In the genomic region with DNA sequence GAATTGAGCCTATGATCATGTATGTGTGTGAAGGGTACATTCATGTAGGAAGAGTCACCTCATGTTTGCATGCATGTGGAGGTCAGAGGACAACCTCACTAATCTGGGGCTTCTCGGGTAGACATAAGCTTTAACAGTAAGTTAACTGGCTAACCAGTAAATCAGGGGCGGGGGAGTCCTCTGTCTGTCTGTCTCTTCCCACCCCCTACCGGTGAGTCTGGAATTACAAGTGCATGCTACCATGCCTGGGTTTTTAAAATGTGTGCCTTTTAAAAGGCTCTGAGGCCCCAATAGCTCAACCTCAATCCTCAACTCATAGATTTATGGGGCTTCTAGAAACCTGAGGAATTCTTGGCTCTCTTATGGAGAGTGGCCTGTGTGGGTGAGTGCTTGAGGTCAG, we compare ENCODE assay signal across 11 mouse cellular contexts. TPM values are rescaled to one million over a fixed set of nuclear protein-coding genes. Genes with fewer than 3 reads are reported as not detected.
DNase-seq lines count a peak whose midpoint lies in the region; ATAC-seq lines count a peak whose summit lies in the region.
"Had no signal": no experiment of that assay in that cellular context is flagged by ENCODE, and none has a peak within 500 bp of the region (broad histone marks: within the 10 kb centered on the region; RNA-seq: fewer than 3 reads in every experiment).

No protein-coding gene starts in this region.

- H3K27me3 ChIP-seq in liver, embryonic 12.5 days (replicated peaks): no peaks in the 10 kb centered on the region

- no peaks in the 10 kb centered on the region for H3K9me3 ChIP-seq in liver, embryonic 12.5 days (replicated peaks)

- intact Hi-C loops in left cerebral cortex, postnatal 25 days (cut with DNase I): no loop called here
- intact Hi-C loops in left cerebral cortex, postnatal 10 days (cut with DNase I): no loop called here

- no peaks in the 10 kb centered on the region for H3K36me3 ChIP-seq in liver, embryonic 12.5 days

- DNase-seq in adrenal gland, postnatal 10 days: peak; percentile 36
- DNase-seq in adrenal gland, adult 8-10 months: no peak
- DNase-seq in liver: peak; percentile 34
- DNase-seq in c-Kit-positive CD71-positive TER-119-positive erythroid progenitor cells, embryonic 14.5 days (ENCODE audit: low spot score): peak; percentile 23
- DNase-seq in retina, postnatal 7 days (ENCODE audit: low read depth, low spot score): peak; percentile 9
- no peak for DNase-seq in left cerebral cortex, postnatal 25 days (ENCODE audit: low spot score in 2 of 2)
- no peak for DNase-seq in left cerebral cortex, postnatal 10 days (ENCODE audit: extremely low spot score in 1 of 2, low spot score in 2 of 2)
- DNase-seq: kidney, adult 8-10 months had no signal

- 9% methylated on average over 3 of the region's 3 CpGs for WGBS in liver, embryonic 12.5 days (ENCODE audit: insufficient replicate concordance)

- peaks cover 20% of the 10 kb centered on the region for H3K4me1 ChIP-seq in liver, embryonic 12.5 days

- no peak for ATAC-seq in liver, embryonic 12.5 days

- no peak overlapping the region for H3K9ac ChIP-seq in liver, embryonic 12.5 days

- H3K27ac ChIP-seq in liver, embryonic 12.5 days: no peak overlapping the region

- no peak overlapping the region for H3K4me3 ChIP-seq in liver, embryonic 12.5 days

- H3K4me2 ChIP-seq in liver, embryonic 12.5 days: no peak overlapping the region

RNA-seq across cellular contexts. Expression of a gene that starts 3.2 kb away (rescaled TPM):
- 1 to 10 TPM; 9.7 to 9.8 TPM for total RNA-seq in adrenal gland, postnatal 10 days (2021)
- total RNA-seq in adrenal gland, adult 8-10 months (2022): 10 to 100 TPM; 11.5 to 13.4 (median 12.6) TPM
- polyA plus RNA-seq in liver, embryonic 12.5 days (2016; fragmentation: Nextera tagmentation; extraction: Ambion mirVana): 5.9 and 8.0 TPM in 2 replicates
- 1 to 10 TPM; 7.5 to 8.7 TPM for total RNA-seq in left cerebral cortex, postnatal 25 days (2021)
- total RNA-seq in left cerebral cortex, postnatal 10 days (2021): 10 to 100 TPM; 12.4 TPM

RNA-seq across cellular contexts. Expression of a gene that starts 8.6 kb away (rescaled TPM):
- 1 to 10 TPM; 1.1 to 1.6 TPM for total RNA-seq in adrenal gland, postnatal 10 days (2021)
- 1 to 10 TPM; 2.3 to 4.3 (median 3.5) TPM for total RNA-seq in adrenal gland, adult 8-10 months (2022)
- 0.79 and 1.6 TPM in 2 replicates for polyA plus RNA-seq in liver, embryonic 12.5 days (2016; fragmentation: Nextera tagmentation; extraction: Ambion mirVana)
- total RNA-seq in left cerebral cortex, postnatal 25 days (2021): 1 to 10 TPM; 1.1 to 1.3 TPM
- total RNA-seq in left cerebral cortex, postnatal 10 days (2021): 1 to 10 TPM; 1.1 TPM
- polyA plus RNA-seq: C2C12 had no signal

RNA-seq across cellular contexts. Expression of a gene that starts 21.6 kb away (rescaled TPM):
- under 1 TPM in 1 of 2 experiments, not detected in 1; 0.24 TPM for total RNA-seq in adrenal gland, postnatal 10 days (2021)
- total RNA-seq in adrenal gland, adult 8-10 months (2022): not detected
- not detected in 2 replicates for polyA plus RNA-seq in liver, embryonic 12.5 days (2016; fragmentation: Nextera tagmentation; extraction: Ambion mirVana)
- not detected for total RNA-seq in left cerebral cortex, postnatal 25 days (2021)
- total RNA-seq in left cerebral cortex, postnatal 10 days (2021): not detected
- polyA plus RNA-seq: C2C12 had no signal

RNA-seq across cellular contexts. Expression of a gene that starts 34.1 kb away (rescaled TPM):
- total RNA-seq in adrenal gland, postnatal 10 days (2021): not detected
- under 1 TPM in 3 of 4 experiments, not detected in 1; 0.15 to 0.22 (median 0.19) TPM for total RNA-seq in adrenal gland, adult 8-10 months (2022)
- not detected in 2 replicates for polyA plus RNA-seq in liver, embryonic 12.5 days (2016; fragmentation: Nextera tagmentation; extraction: Ambion mirVana)
- not detected for total RNA-seq in left cerebral cortex, postnatal 25 days (2021)
- total RNA-seq in left cerebral cortex, postnatal 10 days (2021): under 1 TPM in 1 of 2 experiments, not detected in 1; 0.18 TPM
- total RNA-seq: gastrocnemius, adult 8-10 months had no signal
- polyA plus RNA-seq: C2C12 had no signal

RNA-seq across cellular contexts. Expression of a gene that starts 43.8 kb away (rescaled TPM):
- total RNA-seq in adrenal gland, postnatal 10 days (2021): not detected
- under 1 TPM in 2 of 4 experiments, not detected in 2; 0.15 to 0.16 TPM for total RNA-seq in adrenal gland, adult 8-10 months (2022)
- polyA plus RNA-seq in liver, embryonic 12.5 days (2016; fragmentation: Nextera tagmentation; extraction: Ambion mirVana): 0.10 and 0.27 TPM in 2 replicates
- not detected for total RNA-seq in left cerebral cortex, postnatal 25 days (2021)
- total RNA-seq in left cerebral cortex, postnatal 10 days (2021): not detected
- total RNA-seq: gastrocnemius, adult 8-10 months had no signal
- polyA plus RNA-seq: C2C12 had no signal

Comparison
In these comparisons a context has a peak if more than half of its experiments do, and no peak if none do; other contexts are left out.
1. DNase-seq: peak in adrenal gland, postnatal 10 days (single experiment), liver (single experiment), c-Kit-positive CD71-positive TER-119-positive erythroid progenitor cells, embryonic 14.5 days (single experiment) and retina, postnatal 7 days (single experiment); none in adrenal gland, adult 8-10 months (single experiment), left cerebral cortex, postnatal 25 days (0 of 2) and left cerebral cortex, postnatal 10 days (0 of 2).